Mouse (Mus musculus) cerebellum, adult 2 months (tissue): ENCODE data around the gene Rrp7a.

Source experiments
- CTCF ChIP-seq: fragments of 200-500 bp; IDR thresholded peaks from 2 replicates; pipeline ENCODE4 v1.5.1; 2011; ENCODE audit warnings: low read depth, mild to moderate bottlenecking, control low read depth, low read length, moderate library complexity, borderline replicate concordance; ENCODE audit not compliant: insufficient read depth
- POLR2A ChIP-seq: fragments of 200-500 bp; IDR thresholded peaks from 2 replicates; pipeline ENCODE4 v1.6.1; 2011; ENCODE audit warnings: low read length, control low read depth, borderline replicate concordance; ENCODE audit not compliant: insufficient read depth

DNA sequence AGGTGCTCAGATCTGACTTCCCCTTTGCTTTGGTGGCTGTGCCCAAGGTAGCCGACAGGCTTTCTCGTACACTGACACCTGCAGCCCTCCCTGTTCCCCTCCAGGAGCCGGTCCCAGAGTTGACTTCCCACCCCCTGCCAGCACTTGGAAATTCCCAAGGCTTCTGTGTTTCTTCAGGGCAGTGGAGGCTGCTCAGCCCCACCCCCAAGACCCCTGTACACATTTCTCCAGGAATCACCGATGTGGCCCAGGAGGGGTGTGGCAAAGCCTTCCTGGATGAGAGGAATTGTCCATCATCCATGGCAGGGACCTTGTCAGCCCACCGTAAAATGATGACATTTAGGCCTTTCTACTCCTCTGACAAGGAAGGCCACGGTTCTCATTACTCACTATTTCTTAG, 11.3 kb downstream of the Rrp7a start:
- no peak for TF ChIP-seq CTCF
- TF ChIP-seq POLR2A = no peak
